Mouse (Mus musculus) left cerebral cortex, adult 8-10 months (tissue): ENCODE results near the gene Gfpt1. TPM values are rescaled to one million over a fixed set of nuclear protein-coding genes. Genes with fewer than 3 reads are reported as not detected.

ENCODE experiments used
- DNase-seq, 2 experiments: peaks; one replicate each; pipeline ENCODE4 v3.0.0; 2022; ENCODE audit warnings: low spot score in 2 of 2
- total RNA-seq, 4 experiments: library from RNA; stranded (reverse); gene quantifications; 2 replicates each; pipeline ENCODE4 v1.2.4; 2022

The Gfpt1 gene
- total RNA-seq, 4 experiments from 2014 or later = 45.1 to 59.7 (median 50.4) TPM

DNA sequence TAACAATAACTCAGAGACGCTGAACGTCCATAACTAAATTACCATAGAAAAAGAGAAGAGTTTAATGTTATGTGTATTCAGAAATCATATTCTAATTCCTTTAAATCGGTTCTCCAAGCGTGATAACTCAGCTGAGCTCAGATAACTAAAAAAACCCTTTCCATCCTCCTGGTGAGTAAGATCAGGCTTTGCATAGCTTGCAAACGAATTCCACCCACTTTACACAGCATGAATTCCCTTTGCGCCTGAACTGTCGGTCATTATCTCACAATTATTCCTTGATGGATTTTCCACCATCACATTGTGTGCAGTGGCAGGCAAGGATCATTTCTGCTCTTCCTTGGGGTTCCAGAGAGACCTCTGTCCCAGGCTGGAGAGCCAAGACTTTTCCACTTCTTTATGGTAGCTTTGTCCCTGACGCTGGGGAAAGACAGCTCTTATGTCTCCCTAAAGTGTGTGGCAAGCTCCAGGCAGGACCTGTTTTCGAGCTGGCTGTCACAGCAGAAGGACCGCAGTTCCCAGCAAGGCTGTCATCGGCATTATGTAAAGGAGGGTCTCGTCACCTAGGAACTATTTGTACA is 91.4 kb downstream of the Gfpt1 start:
- peak in 1 of 2 experiments; percentile 13 for DNase-seq

DNA sequence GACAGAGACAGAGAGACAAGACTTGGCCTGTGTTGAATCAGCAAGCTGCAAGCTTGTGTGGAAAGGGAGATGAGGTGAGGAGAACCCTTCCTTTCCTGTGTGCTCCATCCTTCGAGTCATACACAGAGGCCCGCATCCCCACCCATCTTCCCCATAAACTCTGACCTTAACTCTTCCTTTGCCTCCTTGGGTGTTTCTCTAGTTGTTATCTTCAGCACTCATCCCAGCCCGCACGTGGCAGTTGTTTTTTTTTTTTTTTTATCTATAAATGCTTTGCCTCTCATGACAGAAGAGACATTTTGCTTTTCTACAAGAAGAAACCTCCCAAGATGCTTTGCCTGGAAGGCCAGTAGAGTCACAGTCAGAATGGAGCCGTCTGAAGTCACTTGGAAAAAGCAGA is 95.8 kb downstream of the Gfpt1 start:
- DNase-seq = no peak

DNA sequence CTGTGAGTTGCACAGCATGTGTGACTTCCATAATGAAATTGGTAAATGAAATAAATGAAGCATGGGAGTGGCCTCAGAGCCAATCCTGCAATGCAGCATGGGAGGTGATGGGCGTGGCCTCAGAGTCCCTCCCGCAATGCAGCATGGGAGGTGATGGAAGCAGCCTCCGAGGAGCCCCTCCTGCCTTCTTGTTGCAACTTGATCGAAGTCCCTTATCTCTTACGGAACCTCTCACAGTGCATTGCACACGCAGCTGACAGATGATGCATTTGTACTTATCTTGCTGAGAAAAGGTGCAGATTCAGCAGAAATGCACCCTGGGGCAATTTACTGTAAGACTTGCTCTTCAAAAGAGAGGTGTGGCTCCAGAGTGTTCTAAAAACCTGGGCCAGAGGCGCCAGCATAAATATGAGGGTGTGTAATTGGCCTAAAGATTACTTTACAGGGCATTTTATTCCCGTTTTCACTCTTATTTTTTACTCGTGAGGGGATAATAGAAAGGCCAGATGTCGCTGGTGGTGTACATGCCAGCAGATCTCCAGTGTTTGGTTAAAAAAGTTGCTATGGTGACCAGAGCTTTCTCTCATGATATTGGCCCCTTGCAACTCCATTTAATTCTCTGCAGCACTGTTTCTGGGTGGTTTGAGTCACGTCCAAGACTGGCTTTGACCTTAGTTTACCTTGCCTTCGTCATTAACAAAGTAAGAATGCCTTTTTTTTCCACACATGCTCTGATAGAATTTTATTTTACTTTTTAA is 97.3 kb downstream of the Gfpt1 start:
- no peak for DNase-seq

Other genes starting within 250 kb of the Gfpt1 start
- 10 to 100 TPM in 3 of 4 experiments, 1 to 10 TPM in 1; 7.6 to 10.2 (median 10.1) TPM for gene Anxa4, start 249.3 kb upstream of the Gfpt1 start, total RNA-seq
- gene Aak1, start 193.3 kb upstream of the Gfpt1 start, total RNA-seq = 100 to 1,000 TPM; 363 to 417 (median 388) TPM
- 10 to 100 TPM; 59.1 to 74.9 (median 67.6) TPM for gene Nfu1, start 33.6 kb upstream of the Gfpt1 start, total RNA-seq
- gene D6Ertd527e, start 61.9 kb downstream of the Gfpt1 start, total RNA-seq = under 1 TPM in 1 of 4 experiments, not detected in 3; 0.41 TPM